Mouse (Mus musculus) adrenal gland, postnatal 36 days (tissue): ENCODE data around the gene Gm17428. TPM values are rescaled to one million over a fixed set of nuclear protein-coding genes. Genes with fewer than 3 reads are reported as not detected.
"Not testable (repeated sequence)": the region's sequence is repeated elsewhere in the genome, so short reads cannot be mapped to it uniquely, and the experiment has no call there.

Experiments used
- DNase-seq, 2 experiments: peaks; one replicate each; pipeline ENCODE4 v3.0.0; 2021; ENCODE audit warnings: mixed read lengths in 1 of 2
- long read RNA-seq, 2 experiments: library from polyadenylated mRNA; stranded (forward); transcript quantifications; one replicate each; pipeline ENCODE4 v2.0.0; 2021; ENCODE audit warnings: borderline sequencing depth in 2 of 2
- total RNA-seq, 2 experiments: library from RNA; stranded (reverse); gene quantifications; 2 replicates each; pipeline ENCODE4 v1.2.3; 2021

The Gm17428 gene
- not detected for total RNA-seq
- long read RNA-seq, experiment 1 = 0 reads
- long read RNA-seq, experiment 2 = 0 reads

DNA sequence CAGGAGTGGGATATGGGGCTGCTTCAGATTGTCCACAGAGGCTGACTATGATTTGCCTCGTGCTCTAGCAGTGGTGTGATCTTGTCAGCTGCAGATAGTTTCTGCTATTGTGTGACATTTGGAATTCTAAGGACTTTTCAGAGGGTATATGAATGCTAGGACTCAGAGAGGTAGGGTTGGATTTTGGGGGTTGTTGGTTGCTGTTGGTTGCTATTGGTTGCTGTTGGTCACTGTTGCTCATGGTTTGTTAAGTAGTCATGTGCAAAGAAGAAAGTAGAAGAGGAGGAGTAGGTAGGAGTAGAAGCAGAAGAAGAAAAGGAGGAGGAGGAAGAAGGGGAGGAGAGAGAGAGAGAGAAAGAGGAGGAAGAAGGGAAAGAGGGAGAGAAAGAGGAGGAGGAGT is at the start of gene Gm17428:
Gene Gm17428 (plus strand): TSS at position 301 of the 400 bp plus-strand sequence.
- DNase-seq = no peak

DNA sequence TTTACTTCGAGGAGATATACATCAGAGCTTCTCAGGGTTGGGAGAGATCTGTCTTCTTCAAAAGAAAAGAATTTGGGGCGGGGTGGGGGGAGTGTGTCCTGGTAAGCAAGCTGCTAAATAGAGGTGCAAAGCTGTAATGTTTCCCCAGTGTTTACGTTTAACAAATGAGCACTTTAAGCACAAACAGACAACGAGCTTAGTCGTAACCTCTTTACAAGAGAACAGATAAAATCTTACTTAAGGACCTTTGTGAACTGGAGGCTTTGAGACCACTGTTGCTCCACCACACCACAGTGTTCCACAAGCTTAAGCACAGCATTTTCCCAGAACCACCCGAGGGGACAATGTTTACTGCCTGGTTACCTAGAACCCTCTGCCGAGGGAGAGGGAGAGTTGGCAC is 49.4 kb upstream of the Gm17428 start:
- DNase-seq = no peak

DNA sequence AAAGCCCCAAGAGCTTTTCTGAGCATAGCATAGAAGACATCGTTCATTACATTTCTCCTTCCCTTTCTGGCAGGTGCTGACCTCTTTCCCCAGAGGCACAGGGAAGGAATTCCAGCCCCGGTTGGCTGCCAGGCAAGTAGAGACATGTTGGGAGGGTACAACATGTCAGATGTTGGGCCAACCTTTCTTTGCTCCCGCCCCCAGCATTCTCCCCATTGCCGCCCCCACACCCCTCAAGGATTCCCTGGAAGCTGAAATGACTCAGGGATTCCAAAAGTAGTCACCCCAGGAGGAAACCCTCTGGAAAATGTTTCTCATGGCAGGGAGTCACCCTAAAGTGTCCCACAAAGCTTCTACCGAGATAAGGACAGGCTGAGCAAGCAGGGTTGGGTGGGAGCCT is 46.9 kb upstream of the Gm17428 start:
- no peak for DNase-seq

DNA sequence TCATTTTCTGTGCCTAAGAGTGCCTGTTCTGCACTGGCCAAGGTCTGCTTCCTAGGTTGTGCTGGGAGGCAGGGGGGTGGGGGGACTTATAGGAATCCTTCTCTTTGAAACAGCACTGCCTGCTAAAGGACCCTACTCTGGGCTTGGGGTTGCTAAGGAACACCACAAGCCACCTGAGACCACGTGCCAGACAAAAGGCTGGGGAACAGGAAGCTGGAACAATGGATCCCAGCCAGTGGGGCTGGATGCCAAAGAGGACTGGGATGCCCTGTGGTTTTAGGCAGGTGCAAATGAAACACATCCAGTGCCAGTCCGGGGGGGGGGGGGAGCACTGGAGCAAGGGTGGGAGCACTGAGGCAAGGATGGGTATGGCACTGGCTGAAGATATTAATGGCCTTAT is 46.3 kb upstream of the Gm17428 start:
- no peak for DNase-seq

DNA sequence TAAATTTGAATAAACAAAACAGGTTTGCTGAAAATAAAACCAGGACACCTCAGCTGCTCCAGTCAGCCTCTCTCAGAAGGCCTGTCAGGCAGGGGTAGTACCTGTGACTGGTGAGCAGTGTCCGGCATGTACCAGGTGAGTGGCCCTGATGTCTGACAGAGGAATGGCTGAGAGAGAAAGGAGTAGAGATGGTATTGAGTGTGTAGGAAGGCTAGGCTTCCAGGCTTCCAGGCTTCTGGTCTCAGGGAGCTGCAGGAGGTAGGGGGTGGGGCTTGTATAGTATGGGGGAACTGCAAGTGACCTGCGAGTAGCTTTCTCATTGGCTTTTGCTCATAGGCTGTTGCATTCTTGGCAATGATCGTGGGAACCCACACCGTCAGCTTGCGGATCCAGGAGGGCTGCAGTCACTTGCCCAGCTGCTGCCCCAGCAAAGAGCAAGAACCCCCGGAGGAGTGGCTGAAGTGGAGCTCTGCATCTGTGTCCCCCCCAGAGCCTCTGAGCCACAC is 44.0 kb upstream of the Gm17428 start, which contains the start of gene Il25:
Gene Il25 (plus strand): TSS at position 51 of the 506 bp plus-strand sequence.
- DNase-seq = no peak

DNA sequence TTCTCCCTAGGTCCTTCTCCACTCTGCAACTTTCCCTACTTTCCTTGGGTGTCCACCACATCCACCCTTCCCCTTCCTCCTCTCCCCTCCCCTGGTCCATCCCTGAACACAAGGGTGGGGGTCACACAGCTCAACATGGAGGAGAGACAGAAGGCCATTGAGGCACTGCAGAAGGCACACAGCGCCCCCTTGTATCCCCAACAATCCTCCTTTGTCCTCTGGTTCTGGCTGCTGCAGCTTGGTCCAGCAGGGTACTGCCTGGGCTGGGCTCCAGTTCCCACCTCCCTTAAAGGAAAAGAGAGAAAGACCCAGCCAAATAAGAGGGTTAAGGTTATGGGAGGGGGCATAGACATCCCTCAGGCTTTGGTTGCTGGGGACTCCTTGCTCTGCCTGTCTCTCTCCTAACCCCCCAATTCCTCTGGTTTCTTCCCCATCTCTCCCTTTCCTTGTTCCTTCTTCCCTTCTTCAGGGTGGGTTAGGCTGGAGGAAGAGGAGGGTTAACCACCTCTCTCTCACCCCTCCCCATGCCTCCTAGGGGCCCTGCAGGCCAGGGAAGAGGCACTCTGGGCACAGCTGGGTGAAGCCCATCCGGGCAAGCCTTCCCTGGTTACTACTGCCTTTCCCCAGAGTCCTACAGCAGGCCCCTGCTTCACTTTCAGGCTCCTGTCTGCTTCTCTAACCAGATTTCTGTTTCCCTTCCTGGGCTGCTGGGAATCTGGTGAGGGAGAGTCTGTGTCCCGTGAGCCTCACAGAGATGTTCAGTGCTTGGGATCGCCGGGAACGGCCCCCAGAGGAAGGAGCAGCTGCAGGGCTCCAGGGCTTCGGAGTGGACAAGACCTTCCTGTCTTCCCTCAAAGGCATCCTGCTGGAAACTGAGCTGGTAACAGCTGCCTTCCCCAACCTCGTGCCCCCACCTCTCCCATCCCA is 40.6 kb upstream of the Gm17428 start, which contains the start of gene Cmtm5:
Gene Cmtm5 (plus strand): TSS at position 358 of the 927 bp plus-strand sequence.
- no peak for DNase-seq

DNA sequence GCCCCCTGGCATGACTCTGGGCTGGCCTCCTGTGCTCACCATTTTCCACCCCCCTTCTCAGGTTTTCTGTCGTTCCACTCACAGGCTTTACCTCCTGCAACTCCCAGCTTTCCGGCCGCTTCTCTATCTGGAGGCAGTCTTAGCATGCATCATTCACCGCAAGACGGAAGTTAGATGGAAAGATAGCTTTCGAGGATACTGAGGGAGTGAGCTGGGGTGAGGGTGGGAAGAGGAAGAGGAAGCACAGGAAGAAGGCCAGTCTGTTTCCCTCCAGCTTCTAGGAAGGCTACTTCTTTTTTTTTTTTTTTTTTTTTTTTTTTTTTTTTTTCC is 39.9 kb upstream of the Gm17428 start:
- DNase-seq = no peak

DNA sequence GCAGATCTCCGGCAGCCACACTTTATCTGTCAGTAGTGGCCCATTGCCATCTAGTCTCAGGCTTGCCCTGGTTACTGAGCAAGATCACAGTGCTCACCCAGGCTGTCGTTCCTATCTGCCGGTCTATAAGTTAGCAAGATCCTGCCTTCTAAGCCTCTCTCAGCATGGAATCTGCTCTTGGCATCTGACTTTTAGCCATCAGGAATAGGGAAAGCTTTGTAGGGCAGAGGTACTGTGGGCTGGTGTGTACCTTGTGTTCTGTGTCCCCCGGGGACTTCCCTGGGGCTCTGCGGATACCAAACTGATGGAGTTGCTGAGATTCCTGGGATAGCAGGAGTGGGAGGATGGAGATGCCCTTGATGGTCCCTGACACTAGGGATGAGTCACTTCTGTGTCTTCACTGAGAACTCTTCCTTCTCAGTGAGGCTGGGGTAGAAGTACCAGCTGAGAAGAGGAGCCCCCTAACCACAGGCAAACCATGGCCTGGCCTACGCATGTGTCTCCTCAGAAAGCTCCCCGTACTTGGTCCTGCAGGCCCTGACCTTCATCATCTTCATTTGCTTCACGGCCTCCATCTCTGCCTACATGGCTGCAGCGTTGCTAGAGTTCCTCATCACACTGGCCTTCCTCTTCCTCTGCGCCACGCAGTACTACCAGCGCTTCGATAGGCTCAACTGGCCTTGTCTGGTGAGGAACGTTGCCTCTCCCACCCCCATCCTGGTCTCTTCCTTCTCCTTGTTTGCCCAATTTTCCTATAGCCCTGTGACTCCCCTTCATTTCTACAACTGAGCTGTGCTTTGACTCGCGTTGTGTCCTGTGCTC is 39.2 kb upstream of the Gm17428 start:
- DNase-seq = no peak

DNA sequence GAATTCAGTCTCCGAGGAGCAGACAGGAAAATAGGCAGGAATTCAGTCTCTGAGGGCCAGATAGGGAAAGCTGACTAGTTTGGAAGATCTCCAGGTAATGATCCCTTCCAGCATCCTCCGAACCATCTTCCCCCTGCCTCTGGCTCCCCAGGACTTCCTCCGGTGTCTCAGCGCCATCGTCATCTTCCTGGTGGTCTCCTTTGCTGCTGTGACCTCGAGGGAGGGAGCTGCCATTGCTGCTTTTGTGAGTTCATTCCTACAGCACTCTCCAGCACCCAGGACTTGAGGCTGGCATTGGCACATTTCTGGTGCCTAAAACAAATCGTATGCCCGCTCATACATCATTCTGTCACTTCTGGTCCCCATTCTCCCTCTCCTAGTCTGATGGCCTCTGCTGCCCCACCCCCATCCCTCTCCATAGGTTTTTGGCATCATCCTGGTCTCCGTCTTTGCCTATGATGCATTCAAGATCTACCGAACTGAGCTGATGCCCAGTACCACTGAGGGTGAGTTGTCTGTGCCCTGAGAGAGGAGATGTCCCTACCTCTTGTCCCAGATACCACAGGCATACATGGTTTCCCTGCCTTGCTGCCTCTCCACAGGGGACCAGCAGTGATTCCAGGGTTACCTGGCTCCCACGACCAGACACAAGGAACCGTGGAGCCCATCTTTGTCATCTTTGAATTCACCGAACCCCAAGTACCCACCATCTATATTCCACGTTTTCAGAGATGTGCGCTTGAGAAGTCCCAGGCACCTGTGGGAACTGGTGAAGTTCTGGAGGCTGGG is 38.1 kb upstream of the Gm17428 start:
- no peak for DNase-seq

DNA sequence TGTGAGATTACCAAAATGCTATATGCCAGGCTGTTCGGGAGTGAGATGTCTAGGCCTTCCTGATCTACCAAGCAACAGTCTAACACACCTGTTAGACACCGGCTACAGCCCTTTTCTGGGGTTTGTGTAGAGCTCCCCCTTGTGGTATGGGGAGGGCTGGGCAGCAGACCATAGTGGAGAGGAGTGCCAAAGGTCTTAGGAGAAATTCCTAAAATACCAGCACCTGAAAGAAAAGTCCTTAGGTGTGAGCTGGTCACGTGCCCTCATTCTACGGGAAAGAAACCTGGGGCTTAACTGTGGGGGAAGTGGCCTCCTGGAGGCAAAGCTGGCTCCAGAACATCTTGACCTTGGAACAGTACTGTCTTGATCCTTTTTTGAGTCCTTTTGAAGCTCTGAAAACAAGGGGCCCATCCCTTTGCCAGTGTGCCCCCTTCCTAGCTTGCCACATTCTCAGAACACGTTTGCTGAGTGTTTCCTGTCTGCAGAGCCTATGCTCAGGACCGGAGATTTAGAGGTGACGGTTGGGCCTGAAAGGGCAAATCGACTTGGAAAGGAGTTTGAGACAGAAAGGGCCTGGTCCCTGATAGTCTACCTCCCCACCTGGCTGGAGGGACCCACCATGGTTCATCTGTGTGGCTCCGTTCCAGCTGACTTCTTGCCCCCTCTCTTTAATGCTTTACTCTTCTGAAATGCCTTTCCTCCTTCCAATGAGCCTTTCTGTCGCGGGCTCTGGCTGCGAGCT is 37.1 kb upstream of the Gm17428 start:
- peak; percentile 69 to 82 for DNase-seq

DNA sequence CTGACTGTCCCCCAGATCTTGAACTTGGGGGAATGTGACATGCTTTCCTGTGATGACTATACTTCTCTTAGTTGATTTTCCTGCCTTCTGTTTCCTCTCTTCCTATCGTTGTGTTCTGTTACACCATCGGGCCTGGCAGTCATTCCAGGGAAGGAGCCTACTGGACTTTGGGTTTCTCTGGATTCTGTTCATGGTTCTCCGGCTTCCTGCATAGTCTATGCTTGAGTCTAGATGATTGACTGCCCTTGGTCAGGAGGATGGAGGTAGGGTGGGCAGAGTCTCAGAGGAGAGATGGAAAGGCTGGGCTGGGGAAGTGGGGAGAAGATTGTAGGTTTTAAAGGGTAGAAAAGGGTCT is 36.6 kb upstream of the Gm17428 start:
- DNase-seq = no peak

DNA sequence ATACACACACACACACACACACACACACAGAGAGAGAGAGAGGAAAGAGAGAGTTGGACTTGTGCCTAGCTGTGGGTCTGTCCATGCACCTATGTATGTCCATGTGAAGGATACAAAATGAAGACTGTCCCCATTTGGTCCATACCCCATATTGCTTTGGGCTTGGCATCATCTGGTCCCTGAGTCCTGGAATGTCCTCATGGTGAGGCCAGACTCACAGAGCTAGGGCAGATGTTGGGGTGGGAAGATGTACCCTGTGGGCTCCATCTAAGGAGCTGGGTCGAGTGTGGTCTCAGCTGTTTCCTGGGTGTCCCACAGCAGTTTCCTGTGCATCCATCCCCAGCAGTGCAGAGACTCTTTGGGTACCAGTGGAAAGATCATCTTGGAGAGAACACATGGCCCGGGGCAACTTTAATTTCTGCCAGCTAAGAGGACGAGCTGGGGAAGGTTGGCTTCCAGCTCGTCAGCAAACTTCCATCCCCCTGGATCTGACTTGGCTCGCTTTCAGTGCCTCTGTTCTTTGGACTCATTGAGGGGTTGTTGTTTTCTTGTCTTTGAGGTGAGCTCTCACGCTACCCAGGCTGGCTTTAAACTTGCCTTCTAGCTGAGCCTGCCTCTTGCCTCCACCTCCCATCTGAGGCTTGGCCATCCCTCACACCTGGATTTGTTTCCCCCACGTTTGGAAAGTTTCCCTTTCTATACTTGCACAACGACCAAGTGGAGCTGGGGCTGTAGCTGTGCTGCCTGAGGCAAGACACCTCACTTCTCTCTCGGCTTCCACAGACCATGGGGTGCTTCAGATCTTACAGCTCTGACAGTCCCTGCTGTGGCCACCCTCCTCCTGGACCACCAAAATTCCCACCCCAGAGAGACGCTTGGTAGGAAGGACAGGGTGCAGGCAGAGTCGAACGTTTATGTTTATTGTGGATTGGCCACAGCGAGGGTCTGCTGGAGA is 35.4 kb upstream of the Gm17428 start:
- DNase-seq = no peak

DNA sequence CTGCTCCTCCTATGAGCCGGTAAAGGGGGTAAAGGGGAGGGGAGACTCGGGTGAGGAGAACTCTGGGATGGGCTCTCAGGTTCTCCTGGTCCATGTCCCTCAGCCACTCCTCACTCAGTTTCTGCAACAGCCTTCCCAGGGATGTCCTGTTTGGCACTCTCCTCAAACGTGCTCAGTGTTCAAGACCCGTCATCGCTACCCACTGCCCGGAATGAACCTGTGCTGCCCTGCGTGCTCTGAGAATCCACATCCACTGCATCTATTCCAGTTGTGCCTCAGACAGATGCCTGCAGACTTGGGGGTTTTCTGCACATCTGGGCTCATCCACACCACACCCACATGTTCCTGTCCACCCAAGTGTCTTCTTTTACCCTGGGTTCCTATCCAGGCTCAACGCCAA is 34.3 kb upstream of the Gm17428 start:
- no peak for DNase-seq

DNA sequence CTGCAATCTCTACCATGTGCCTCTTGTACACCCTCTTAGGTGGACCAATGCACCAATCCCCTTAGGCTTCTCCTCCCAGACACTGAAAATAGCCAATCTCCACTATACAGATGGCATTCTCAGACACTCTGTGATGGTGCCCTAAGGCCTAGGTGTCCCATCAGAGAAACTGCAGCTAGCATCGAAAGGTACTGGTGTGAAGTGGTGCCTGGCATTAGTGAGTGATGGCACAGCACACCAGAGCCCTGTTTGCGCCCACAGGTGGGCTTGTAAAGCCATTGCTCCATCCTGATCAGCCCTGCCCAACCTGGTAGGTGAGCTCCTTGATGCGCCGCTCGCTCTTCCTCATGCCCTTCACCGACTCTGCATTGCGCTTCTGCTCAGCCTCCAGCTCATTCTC is 32.8 kb upstream of the Gm17428 start:
- no peak for DNase-seq

DNA sequence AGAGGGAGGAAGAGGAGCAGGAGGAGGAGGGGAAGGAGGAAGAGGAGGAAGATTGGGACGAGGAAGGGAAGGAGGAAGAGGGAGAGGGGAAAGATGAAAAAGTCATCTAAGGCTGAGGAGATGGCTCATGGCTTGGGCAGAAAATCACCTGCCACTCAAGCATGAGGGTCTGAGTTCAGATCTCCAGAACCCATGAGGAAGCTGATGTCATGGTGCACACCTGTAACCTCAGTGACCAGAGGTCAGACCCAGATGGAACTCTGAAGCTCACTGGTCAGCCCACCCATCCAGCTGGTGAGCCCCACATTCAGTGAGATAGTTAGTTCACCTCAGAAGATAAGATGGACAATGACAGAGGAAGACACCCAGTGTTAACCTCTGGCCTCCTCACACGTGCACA is 31.8 kb upstream of the Gm17428 start:
- DNase-seq = no peak

DNA sequence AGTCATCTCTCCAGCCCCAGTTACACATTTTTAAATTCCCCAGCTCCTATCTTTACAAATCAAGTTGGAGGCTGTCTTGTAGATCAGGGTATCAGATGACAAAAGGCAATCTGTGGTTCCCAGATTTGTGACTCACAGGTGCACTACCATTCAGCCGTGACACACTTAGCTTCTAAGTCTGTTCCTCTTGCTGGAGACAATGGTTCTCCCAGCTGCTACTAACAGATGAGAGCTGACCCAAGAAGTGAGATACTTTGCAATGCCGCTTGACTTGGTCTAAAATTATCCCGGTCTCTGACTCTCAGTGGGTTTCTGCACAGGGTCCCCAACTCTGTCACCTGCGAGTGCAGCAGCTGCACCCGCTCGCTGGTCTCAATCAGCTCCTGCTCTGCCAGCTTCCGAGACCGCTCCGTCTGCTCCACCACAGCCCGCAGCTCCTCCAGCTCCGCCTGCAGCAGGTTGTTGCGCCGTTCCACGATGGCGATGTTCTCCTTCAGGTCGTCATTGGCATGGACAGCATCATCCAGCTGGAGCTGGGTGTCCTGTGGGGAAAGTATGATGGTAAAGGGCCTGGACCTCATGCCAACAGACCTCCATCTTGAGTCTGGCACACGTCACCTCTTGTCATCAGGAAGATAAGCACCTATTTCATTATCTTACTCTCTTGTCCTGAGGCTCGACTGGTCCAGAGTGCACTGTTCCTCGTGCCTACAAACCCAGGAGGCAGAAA is 30.6 kb upstream of the Gm17428 start:
- no peak for DNase-seq

DNA sequence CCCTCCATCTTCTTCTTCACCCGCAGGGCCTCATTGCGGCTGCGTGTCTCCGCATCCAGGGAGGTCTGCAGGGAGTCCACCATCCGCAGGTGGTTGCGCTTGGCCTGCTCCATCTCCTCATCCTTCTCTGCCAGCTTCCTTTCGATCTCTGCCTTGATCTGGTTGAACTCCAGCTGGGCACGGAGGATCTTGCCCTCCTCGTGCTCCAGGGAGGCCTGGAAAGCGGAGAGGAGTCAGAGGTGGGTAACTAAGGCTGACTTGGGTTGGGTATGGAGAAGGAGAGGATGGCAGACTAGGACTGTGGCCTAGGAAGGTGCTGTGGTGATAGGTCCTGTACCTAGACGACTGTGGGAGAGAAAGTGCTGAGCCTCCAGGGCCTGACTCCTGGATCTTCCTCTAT is 29.7 kb upstream of the Gm17428 start:
- DNase-seq = not testable (repeated sequence)

DNA sequence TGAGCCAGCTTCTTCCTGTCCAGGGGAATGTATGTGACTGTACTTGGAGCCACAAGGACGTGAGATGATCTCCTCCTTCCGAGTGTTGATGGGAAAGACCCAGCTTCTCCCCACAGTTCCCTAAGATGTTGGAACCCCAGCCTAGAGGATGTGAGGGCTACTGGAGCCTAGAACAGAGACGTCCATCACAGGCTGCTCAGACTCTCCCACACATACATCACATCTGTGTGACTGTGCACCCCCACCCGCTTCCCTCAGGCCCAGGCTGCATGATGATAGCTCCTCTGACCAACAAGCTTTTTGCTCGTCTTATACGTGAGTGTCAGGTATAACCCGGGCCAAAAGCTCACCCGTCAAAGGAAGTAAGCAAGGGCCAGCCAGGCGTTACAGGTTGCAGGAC is 28.0 kb upstream of the Gm17428 start:
- DNase-seq = no peak

DNA sequence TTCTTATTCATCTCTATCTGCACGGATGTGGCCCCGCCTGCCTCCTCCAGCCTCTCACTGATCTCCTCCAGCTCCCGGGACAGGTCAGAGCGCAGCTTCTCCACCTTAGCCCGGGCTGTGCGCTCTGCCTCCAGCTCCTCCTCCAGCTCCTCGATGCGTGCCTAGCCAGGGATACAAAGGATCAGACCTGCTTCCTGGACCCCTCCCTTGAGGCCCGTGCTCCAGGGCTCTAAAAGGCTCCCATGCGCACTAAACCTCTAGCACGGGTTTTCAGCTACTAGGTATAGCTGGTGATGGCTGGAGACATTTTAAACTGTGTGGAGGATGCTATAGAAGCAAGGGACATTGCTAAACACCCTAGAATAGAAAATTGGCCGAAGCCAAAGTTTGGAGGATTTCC is 26.2 kb upstream of the Gm17428 start:
- DNase-seq = no peak

DNA sequence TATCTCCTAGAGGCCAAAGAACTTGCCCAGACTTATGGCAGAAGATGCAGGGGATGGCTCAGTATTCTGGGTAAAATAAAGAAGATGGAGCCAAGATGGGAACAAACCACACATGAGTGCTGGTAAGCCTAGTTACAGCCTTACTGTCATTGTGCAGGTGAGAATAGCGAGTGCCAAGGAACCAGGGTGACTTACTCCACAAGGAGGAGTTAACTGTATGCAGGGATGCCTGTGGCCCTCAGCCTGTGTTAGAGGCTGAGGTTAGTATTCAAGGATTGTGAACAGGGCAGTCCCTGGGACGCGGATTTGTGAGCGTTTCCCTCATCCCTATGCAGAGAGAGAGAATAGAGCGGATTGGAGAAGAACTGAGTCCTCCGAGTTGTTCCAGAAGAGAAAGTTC is 25.1 kb upstream of the Gm17428 start:
- no peak for DNase-seq
